Mouse (Mus musculus) retina, postnatal 1 day (tissue): ENCODE data around the gene Tcn2.
A peak's percentile ranks its signal among the peaks of the same experiment; 100 is the strongest.

Source experiments
- DNase-seq: peaks from one replicate; pipeline ENCODE4 v3.0.0-alpha.2; 2012

Tcn2 gene

DNA sequence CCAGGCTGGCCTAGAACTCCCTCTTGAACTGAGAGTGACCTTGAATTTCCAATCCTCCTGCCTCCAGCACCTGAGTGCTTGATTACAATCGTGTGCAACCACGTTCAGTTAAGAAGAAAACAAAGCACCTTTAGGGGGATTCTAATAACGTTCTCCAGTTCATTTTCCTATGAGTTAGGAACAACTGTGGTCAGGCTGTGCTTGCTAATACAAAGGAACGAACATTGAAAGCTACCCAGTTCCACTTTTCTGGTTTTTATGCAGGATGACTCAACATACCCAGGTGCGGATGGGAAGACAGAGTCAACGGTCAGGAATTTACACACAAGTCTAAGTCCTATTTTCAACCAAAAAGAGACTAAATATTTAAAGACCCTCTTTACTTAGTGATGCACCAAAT lies 38.0 kb downstream of the Tcn2 start:
- no peak for DNase-seq

DNA sequence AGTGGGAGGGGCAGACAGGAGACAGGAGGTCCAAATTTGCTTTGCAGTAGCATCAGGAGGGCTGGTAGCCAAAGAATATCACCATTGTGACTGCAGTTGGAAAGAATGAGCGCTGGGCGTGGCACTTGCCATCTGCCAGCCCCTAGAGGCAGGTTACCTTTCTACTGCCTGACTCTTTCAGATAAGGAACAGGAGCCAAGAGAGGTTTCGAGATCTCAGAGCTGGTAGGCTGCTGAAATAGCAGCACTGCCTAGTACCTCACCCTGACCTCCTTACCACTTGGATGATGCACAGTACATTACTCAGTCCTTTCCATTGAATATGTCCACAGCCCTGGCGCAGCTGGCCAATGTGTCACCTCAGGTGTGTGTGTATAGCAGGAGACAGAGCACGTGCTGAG lies 44.6 kb downstream of the Tcn2 start:
- no peak for DNase-seq

DNA sequence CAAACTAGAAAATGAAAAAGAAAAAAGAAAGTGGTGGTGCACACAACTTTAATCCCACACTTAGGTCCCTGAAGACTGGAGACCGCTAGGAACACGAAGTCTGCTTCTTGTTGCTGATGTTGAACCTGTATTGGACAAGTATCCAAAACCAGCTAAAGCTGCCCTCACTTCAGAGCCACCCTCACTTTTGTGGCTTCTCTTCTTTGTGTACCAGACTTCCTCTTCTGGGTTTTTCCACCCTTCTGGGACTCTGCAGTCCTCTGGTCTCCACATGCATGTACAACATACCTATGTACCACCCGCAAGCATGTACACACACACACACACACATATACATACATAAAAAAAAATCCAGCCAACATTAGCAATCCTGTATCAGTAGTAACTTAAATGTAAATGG lies 48.2 kb downstream of the Tcn2 start:
- DNase-seq: no peak

DNA sequence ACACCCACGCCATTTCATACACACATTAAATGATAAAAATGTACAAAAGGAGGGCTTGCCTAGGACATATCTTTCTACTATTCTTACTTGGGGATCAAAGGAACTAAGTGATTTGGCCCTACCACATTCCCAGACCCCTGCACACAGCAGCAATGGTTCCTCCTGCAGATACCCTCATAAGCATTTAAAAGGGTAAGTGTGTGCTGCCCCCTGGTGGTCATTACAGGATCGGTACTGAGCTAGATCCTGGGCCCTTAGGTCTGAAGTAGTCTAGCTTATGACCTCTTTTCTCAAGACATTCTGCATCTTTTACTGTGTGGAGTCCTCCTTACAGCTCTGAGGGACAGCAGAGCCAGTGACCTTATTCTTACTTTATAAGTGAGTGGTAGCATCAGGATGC lies 52.1 kb downstream of the Tcn2 start:
- DNase-seq: peak; percentile 84

DNA sequence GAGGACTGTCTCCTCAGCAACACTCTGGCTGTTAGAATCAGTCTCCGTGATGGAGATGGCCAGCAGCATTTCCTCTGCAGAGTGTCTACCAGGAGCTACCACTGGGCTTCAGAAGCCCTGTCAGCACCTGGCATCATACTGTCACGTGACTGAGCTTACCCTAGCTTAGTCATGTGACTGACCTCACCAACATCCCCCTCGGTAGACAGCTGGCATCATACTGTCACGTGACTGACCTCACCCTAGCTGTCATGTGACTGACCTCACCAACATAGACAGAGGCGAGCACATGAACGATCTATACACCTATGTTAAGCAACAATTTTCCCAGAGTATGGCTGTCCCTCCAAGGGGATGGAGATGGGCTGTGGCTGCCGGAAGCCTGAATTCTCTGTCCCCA lies 53.3 kb downstream of the Tcn2 start:
- peak; percentile 38 for DNase-seq

DNA sequence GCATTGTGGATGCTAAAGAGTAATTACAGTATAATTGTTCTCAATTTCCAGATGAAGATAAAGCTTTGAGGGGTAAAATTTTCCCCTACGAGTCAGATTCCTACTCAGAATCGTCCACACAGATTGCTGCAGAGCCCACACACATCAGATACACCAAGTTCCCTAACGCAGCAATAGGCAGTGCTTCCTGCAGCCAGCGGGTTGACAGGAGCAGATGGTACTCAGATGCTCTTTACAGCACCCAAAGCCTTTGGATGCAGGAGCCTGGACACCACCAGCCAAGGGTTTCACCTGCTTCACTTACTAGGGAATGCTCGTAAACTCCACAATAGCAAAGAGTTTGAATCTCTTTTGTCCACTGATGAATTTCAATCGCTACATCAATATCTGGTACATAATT lies 55.5 kb downstream of the Tcn2 start:
- DNase-seq: no peak
